8 mouse cellular contexts compared by ENCODE assay signal in genomic region chr3:137938608-137939007, GRCm38 (mm10). TPM values are rescaled to one million over a fixed set of nuclear protein-coding genes. Genes with fewer than 3 reads are reported as not detected.
DNase-seq lines count a peak whose midpoint lies in the region; ATAC-seq lines count a peak whose summit lies in the region.

No protein-coding gene starts in this region.

- H3K4me3 ChIP-seq in forebrain, embryonic 13.5 days, result no peak overlapping the region
- no peak overlapping the region for H3K4me3 ChIP-seq in hindbrain, embryonic 14.5 days (replicated peaks; ENCODE audit: low read length)
- H3K4me3 ChIP-seq in liver, embryonic 15.5 days (replicated peaks), result no peak overlapping the region
- no peak overlapping the region for H3K4me3 ChIP-seq in neural tube, embryonic 14.5 days (ENCODE audit: low read depth, low read length)

- WGBS in forebrain, embryonic 13.5 days, result 39% methylated on average over 6 of the region's 6 CpGs
- whole genome bisulfite sequencing in hindbrain, embryonic 14.5 days, result 38% methylated on average over 6 of the region's 6 CpGs
- 70% methylated on average over 6 of the region's 6 CpGs for WGBS in liver, embryonic 15.5 days (ENCODE audit: insufficient replicate concordance)
- WGBS in neural tube, embryonic 14.5 days, result 46% methylated on average over 6 of the region's 6 CpGs

- no peaks in the 10 kb centered on the region for H3K4me1 ChIP-seq in forebrain, embryonic 13.5 days
- no peaks in the 10 kb centered on the region for H3K4me1 ChIP-seq in hindbrain, embryonic 14.5 days (replicated peaks; ENCODE audit: control insufficient read depth, insufficient read depth, low read length)
- peaks cover 40% of the 10 kb centered on the region for H3K4me1 ChIP-seq in liver, embryonic 15.5 days (replicated peaks)
- no peaks in the 10 kb centered on the region for H3K4me1 ChIP-seq in neural tube, embryonic 14.5 days (ENCODE audit: control insufficient read depth, insufficient read depth, low read length)

- no peaks in the 10 kb centered on the region for H3K9me3 ChIP-seq in forebrain, embryonic 13.5 days (replicated peaks)
- no peaks in the 10 kb centered on the region for H3K9me3 ChIP-seq in hindbrain, embryonic 14.5 days (ENCODE audit: control insufficient read depth, low read length)
- no peaks in the 10 kb centered on the region for H3K9me3 ChIP-seq in liver, embryonic 15.5 days (replicated peaks)
- H3K9me3 ChIP-seq in neural tube, embryonic 14.5 days (ENCODE audit: control insufficient read depth, low read length), result no peaks in the 10 kb centered on the region

- no peaks in the 10 kb centered on the region for H3K36me3 ChIP-seq in forebrain, embryonic 13.5 days (ENCODE audit: poor library complexity, severe bottlenecking)
- H3K36me3 ChIP-seq in hindbrain, embryonic 14.5 days (replicated peaks; ENCODE audit: control insufficient read depth, insufficient read depth), result no peaks in the 10 kb centered on the region
- H3K36me3 ChIP-seq in liver, embryonic 15.5 days (replicated peaks), result peaks cover 44% of the 10 kb centered on the region
- H3K36me3 ChIP-seq in neural tube, embryonic 14.5 days (ENCODE audit: control insufficient read depth, insufficient read depth, low read length), result no peaks in the 10 kb centered on the region

- peak; percentile 77 for ATAC-seq in forebrain, embryonic 13.5 days
- peak; percentile 64; the same call in 1 of the 2 replicates for ATAC-seq in hindbrain, embryonic 14.5 days (ENCODE audit: low FRiP score)
- ATAC-seq in liver, embryonic 15.5 days (ENCODE audit: insufficient read depth), result no peak
- ATAC-seq in neural tube, embryonic 14.5 days (ENCODE audit: low read depth), result peak; percentile 66; the same call in 1 of the 2 replicates

- H3K27me3 ChIP-seq in forebrain, embryonic 13.5 days, result no peaks in the 10 kb centered on the region
- no peaks in the 10 kb centered on the region for H3K27me3 ChIP-seq in hindbrain, embryonic 14.5 days (ENCODE audit: control insufficient read depth, insufficient read depth, low read length)
- no peaks in the 10 kb centered on the region for H3K27me3 ChIP-seq in liver, embryonic 15.5 days
- H3K27me3 ChIP-seq in neural tube, embryonic 14.5 days (ENCODE audit: control insufficient read depth, insufficient read depth, low read length), result no peaks in the 10 kb centered on the region

- peak; percentile 68 to 77 for DNase-seq in cerebellum, postnatal 14 days
- no peak for DNase-seq in cerebellum, adult 11-12 months
- DNase-seq in adrenal gland, adult (ENCODE audit: inconsistent age in 2 of 2, low spot score in 1 of 2), result peak; percentile 66 to 82
- peak; percentile 47 for DNase-seq in hindbrain, embryonic 14.5 days (ENCODE audit: low spot score)
- no peak for DNase-seq in MN1 (ENCODE audit: low spot score)

- no peak overlapping the region for H3K9ac ChIP-seq in forebrain, embryonic 13.5 days
- no peak overlapping the region for H3K9ac ChIP-seq in hindbrain, embryonic 14.5 days
- no peak overlapping the region for H3K9ac ChIP-seq in liver, embryonic 15.5 days
- no peak overlapping the region for H3K9ac ChIP-seq in neural tube, embryonic 14.5 days (replicated peaks; ENCODE audit: low read depth, low read length)

- H3K27ac ChIP-seq in forebrain, embryonic 13.5 days, result no peak overlapping the region
- no peak overlapping the region for H3K27ac ChIP-seq in hindbrain, embryonic 14.5 days
- no peak overlapping the region for H3K27ac ChIP-seq in liver, embryonic 15.5 days (replicated peaks)
- H3K27ac ChIP-seq in neural tube, embryonic 14.5 days (ENCODE audit: low read depth, low read length), result no peak overlapping the region

- H3K4me2 ChIP-seq in forebrain, embryonic 13.5 days, result peak overlapping the region; percentile 20
- 0 out of 2 replicates have a peak overlapping the region, but pooled peaks have one; percentile 27 for H3K4me2 ChIP-seq in hindbrain, embryonic 14.5 days (replicated peaks)
- 0 out of 2 replicates have a peak overlapping the region, but pooled peaks have one; percentile 1 for H3K4me2 ChIP-seq in liver, embryonic 15.5 days
- 0 out of 2 replicates have a peak overlapping the region, but pooled peaks have one; percentile 14 for H3K4me2 ChIP-seq in neural tube, embryonic 14.5 days (ENCODE audit: low read depth, low read length)

RNA-seq across cellular contexts. Expression of gene Lamtor3, which starts 20.3 kb away (rescaled TPM):
- 126 and 129 TPM in 2 replicates for polyA plus RNA-seq in forebrain, embryonic 13.5 days (2015; fragmentation: Nextera tagmentation; extraction: Ambion mirVana)
- polyA plus RNA-seq in hindbrain, embryonic 14.5 days (2014; fragmentation: Nextera tagmentation; extraction: Ambion mirVana), result 128 and 131 TPM in 2 replicates
- 52.1 and 53.8 TPM in 2 replicates for polyA plus RNA-seq in liver, embryonic 15.5 days (2015; fragmentation: Nextera tagmentation; extraction: Ambion mirVana)
- 123 and 132 TPM in 2 replicates for polyA plus RNA-seq in neural tube, embryonic 14.5 days (2014; fragmentation: Nextera tagmentation; extraction: Ambion mirVana)

RNA-seq across cellular contexts. Expression of gene Dapp1, which starts 42.7 kb away (rescaled TPM):
- polyA plus RNA-seq in forebrain, embryonic 13.5 days (2015; fragmentation: Nextera tagmentation; extraction: Ambion mirVana), result 2.7 and 3.9 TPM in 2 replicates
- polyA plus RNA-seq in hindbrain, embryonic 14.5 days (2014; fragmentation: Nextera tagmentation; extraction: Ambion mirVana), result 2.8 and 3.0 TPM in 2 replicates
- 10.5 and 12.0 TPM in 2 replicates for polyA plus RNA-seq in liver, embryonic 15.5 days (2015; fragmentation: Nextera tagmentation; extraction: Ambion mirVana)
- 1.6 and 2.0 TPM in 2 replicates for polyA plus RNA-seq in neural tube, embryonic 14.5 days (2014; fragmentation: Nextera tagmentation; extraction: Ambion mirVana)

Comparison
In these comparisons a context has a peak if more than half of its experiments do, and no peak if none do; other contexts are left out.
1. DNase-seq: peak in cerebellum, postnatal 14 days (2 of 2), adrenal gland, adult (2 of 2) and hindbrain, embryonic 14.5 days (single experiment); none in cerebellum, adult 11-12 months (single experiment) and MN1 (single experiment).
2. Peak in every context shown above with its lines, with median percentiles within 50 percentile points of each other: H3K4me2 ChIP-seq.